Mouse (Mus musculus) spleen, adult 12 weeks (tissue): ENCODE results near the gene Foxp4.

Source experiments
- DNase-seq: peaks from one replicate; pipeline ENCODE4 v3.0.0; 2022; ENCODE audit warnings: low spot score

The Foxp4 gene

DNA sequence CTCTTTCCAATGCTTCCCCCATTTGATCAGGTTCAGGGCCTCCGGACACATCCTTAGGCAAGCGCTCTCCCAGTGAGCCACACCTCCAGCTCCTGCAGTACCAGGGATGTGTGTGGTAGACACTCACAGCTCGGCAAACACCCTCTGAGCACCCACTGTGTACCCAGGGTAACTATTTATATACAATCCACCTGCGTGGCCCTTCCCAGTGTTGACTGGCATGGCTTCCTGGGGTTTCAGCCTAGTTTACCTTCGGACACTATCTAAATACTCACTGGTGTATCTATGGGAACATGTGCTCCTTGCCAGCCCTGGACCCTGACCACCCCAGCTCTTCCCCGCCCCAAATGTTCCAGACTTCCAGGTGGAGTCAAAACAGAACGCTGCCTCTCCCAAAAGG lies 34.7 kb downstream of the Foxp4 start:
- DNase-seq = no peak

DNA sequence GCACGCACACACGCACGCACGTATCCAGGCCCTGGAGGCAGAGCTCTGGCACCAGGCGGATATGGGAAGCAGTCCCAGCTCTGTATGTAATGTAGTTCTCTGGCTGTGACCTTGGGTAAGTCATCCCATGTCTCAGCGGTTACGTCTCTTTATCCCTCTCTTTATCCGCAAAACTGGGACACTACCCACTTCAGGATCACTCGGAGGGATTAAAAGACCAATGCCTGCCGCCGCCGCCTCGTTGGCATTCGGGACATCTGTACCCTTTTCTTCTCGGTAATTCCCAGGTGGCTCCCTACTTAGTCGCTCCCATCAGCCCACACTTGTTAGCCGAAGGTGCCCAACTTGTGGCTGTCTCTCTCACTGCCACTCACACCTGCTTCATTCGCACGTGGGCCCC lies 35.2 kb downstream of the Foxp4 start:
- DNase-seq = no peak

DNA sequence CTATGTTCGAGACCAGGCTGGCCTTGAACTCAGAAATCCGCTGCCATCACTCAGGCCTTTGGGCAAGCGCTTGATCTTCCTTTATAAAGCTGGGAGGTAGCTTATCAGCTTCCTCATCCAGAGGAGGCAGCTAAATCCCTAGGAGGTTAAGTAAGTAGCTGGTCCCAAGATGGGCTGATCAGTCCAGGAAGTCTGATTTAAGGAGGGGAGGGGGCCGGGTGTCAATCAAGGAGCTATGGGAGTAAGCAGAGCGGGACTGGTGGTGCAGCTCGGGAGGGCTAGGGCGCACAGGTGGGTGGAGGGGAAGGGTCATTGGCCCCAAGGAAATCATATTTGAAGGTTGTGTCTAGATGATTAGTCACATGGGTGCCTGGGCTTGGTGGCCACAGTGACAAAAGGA lies 35.8 kb downstream of the Foxp4 start:
- no peak for DNase-seq

DNA sequence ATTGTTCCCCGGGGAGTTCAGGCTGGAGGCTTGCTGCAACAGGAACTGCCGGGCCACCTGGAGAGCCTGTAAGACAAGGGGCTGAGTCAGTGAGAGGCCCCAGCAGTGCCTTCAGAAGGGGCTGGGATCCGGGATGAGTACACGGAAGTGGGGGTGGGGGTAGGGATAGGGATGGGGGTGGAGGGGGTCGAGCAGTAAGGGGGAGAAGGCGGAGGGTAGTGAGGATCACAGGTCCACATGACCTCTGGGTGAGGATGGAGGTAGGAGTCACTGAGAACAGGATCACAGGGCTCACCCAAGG lies 36.3 kb downstream of the Foxp4 start:
- no peak for DNase-seq

DNA sequence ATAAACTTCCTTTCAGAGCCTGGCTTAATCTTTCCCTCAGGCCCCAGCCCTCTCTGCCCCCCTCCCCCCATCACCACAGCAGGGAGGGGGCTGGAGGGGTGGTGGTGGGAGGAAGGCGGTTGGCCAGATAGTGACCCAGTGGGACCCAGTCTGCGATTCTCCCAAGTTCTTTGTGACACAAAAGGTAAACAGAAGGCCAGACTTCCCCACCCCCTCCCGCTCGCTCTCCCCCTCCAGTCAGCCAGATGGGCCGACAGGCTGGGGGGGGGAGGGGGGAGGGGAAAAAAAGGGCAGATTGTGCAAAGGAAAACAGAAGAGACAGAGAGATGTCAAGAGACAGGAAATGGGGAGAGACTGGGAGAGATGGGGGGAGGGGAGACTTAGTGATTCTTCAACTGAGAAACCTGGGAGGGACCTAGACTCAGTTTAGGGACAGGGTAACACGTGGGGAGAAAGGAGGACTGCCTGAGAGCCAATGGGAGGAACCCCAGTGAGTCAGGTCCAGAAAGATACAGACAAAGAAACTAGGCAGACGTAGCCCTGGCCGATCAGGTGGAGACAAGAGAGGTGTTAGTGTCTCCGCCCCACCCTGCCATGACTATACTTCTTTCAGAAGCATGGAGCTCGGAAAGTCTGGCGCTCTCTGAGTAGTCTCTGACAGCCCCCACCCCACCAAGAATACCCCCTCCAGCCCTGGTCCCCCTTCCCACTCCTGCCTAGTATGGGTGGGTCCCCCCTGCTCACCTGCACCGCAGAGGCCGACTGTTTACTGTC lies 36.9 kb downstream of the Foxp4 start:
- DNase-seq = no peak

DNA sequence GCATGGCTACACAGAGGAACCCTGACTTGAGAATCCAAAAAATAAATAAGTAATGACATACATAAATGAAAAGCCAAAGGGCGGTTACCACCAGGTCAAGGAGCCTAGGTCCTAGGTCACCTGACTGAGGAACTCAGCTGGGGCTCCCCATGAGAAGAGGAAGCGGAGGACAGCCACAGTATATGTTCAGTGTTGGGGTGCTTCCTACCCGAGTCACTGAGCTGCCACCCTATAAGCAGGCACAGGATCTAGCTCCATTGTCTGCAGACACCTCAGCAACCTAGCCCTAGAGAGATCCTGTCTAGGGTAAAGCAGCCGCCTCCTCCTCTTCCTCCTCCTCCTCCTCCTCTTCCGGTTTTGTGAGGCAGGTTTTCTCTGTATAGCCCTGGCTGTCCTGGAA lies 41.3 kb downstream of the Foxp4 start:
- no peak for DNase-seq

DNA sequence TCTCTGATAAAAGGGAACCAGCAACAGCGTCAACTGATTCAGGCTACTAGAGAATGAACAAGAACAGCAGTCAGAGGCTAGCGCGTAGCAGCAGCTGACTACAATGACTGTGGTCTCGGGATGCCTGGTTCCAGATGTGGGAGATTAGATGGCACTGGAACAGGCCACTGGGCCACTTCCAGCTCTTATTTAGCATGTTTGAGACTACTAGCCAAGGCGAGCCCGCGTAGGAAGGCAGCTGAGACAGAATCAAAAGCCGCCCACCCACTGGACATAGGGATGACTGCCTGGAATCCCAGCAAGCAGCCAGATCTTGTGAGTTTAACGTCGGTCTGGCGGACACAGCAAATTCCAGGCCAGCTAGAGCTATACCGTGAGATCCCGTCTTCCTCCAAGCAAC lies 43.1 kb downstream of the Foxp4 start:
- DNase-seq = no peak

DNA sequence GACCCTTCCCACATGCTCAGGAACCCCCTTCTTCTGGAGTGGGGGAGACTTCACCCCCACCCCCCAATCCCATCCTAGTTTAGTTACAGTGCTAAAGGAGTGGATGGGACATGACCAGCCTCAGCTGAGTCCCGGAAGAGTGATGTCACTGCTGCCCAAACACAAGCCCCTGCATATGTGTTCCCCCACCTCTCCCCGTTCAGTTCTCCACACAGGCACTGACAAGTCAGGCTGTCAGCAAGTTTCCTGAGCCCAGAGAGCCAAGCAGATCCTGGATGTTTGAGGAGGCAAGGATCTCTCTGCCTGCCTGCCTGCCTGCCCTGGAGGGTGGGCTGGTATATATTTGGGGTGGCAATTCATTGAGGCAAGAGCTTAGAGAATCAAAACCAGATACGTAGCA lies 45.2 kb downstream of the Foxp4 start:
- no peak for DNase-seq

DNA sequence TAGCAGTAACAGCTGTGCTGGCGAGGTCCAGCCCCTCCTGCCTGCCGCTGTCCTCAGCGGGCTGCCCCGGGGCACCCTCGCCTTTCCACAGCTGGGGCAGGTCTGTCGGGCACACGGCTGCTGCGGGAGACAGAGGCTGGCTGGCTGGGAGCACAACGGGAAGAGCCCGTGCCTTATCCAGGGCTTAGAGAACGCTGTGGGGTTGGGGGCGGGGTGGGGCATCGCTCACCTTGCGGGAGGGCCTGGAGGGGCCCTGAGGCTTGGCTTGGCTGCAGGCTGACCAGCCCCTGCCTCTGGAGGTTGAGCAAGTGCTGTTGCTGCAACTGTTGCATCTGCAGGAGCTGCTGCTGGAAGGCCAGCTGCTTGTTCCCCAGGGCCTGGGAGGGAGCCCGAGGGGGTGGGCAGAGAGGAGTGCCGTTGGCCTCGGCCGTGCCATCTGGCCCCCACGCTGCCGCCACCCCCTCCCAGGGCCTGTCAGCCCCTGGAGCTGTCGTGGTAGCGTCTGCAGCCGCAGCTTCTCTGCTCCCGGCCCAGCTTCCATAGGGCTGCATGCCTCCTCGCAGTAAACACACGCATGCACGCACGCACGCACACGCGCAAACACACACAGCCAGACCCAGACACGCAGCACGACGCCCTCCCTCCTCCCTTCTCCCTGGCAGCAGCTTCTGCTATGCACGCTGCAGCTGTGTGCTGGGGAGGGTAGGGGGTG lies 45.9 kb downstream of the Foxp4 start:
- no peak for DNase-seq

DNA sequence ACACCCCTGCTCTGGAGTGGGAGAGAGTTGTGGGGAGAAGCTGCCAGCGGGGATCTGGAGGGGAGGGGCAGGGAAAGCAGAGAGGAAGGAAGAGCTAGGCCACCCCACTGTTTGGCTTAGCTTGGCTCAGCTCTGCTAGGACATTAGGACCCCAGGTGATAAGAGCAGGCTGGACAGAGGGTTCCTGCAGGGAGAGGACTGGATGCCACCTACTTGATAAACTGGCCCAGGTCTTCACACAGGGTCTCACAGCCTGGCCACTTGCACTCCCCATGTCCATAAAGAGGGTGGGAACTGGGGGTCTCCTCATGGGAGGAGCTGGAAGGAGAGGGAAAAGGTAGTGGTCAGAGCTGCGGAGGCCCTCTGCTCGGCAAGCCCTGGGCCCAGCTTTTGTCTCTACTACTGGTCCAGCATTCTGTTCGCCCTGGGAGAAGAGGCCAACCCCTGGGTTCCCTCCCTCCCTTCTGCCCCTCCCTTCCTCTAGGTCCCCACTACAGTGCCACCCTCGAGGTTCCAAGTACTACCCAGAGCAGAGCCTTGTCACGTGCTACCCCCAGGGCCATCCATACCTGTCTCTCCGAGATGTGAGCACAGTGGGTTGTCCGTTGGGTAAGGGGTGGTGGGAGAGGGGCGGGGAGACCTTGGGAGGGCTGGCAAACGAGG lies 46.6 kb downstream of the Foxp4 start:
- DNase-seq = no peak

DNA sequence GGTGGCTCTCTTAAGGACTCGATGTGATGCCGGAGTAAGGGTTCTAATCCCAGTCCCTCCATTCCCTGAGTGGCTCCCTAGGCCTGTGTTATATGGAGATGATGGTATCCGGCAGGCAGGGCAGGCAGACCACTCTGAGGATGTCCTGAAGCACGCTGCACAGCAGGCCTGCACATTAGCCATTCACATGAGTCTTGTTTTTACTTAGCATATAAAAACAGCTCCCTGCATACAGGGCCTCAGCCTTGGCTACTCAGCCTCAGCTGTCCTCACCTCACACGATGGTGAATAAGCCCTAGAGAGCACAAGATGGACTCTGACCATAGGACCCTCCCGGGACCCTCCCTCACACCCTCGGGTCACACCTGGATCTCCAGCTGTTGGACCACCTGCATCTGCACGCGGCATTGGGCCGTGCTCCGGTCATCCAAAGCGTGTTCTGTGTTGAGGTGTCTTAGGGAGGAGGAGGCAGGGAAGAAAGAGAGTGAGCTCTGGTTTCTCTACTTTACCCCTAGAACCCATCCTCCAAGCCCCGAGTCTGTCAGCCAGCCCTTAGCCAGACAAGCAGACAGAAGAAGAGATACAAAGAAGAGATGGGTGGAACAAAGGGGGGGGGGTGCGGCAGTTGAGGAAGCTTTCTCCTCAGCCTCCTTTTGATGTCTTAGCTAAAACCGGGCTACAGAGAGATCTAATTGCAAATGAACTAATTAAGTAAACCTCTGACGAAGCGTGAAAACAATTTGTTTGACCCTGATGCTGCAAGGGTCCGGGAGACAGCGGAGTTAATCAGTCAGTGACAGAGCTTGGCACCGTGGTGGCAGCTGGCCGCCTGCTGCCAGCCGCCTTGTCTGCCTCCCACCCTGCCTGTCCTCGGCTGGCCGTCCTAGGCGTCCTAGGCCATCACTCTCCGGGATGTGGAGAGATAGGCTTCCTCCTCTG lies 47.4 kb downstream of the Foxp4 start:
- no peak for DNase-seq

DNA sequence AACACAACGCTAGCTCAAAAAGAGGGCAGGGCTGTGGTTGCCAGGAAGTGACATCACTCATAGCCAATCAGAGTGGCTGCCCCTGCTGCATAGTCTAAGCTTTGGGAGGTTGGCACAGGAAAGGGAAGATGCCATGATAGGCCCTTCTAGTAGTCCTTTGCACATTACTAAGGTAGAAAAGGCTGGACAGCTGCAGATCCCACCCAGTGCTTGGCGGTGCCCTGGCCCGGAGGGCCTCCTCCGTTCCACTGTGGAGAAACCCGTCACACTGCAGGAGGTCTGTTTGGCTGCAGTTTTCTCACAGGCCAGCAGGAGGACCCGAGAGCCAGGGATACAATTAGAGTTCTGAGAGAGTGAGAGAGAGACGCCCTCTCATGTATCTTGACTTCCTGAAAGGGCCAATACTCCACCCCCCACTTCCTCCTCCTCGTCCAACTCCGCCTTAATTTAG lies 51.1 kb downstream of the Foxp4 start:
- DNase-seq = peak; percentile 75

DNA sequence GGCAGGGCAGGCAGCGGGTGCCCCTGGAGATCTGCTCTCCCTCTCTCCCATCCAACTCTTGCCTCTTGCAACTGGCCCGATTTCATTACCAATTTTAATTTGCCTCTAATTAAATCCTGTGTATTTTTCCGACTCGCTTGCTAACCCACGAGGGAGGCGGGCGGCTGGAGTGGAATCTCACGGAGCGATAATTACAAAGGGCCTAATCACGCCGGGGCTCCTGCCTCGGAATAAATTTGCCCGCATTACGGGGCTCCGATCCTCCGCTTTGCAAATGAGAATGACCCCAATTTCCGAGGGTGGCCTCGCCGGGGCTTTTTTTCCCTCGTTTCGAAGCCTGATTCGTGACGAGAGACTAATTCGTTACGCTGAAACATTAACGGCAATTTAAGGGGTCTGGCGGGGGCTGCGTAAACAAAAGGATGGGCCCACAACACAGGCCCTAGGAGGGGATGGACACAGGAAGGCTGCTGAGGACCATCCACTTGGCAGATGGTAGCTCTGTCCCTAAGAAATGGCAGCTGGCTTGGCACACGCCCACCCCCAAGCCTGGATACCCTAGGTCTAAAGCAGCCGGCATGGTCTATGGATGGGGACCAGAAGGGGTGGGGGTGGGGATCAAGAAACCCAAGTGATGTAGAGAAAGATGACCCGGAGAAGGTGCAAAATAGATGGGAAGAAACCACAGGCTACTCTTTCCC lies 52.0 kb downstream of the Foxp4 start:
- DNase-seq = no peak

DNA sequence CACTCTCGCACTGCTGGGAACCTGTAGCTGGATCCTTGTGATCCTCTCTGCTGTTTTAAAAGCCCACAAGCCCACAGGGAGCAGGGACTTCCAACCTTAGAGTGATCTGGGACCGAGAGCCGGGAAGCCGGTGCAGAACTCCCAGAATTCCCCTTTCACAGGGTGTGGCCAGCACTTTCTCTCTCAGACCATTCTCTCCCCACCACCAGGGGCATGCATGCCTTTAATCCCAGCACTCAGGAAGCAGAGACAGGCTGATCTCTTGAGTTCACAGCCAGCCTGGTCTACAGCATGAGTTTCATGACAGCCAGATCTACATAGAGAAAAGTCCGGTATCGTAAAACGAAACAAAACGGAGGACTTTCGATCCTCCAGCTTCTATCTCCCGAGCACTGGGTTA lies 54.6 kb downstream of the Foxp4 start:
- DNase-seq = no peak

DNA sequence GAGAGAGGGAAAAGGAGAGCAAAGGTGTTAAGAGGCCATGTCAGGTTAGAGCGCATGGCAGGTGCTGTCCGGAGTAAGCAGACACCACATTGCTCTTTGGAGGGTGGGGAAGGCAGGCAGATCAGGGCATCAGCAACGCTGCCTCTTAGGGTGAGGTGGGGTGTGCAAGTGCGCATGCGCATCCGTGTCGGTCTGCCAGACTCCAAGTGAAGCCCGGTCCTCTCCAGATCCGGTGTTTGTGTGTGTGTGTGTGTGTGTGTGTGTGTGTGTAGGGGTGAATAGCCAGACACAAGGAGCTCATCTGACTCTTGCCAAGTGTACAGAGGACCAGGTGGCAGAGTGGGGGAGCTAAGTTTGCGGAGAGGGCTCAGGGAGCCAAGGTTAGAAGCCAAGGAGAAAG lies 58.4 kb downstream of the Foxp4 start:
- DNase-seq = no peak

DNA sequence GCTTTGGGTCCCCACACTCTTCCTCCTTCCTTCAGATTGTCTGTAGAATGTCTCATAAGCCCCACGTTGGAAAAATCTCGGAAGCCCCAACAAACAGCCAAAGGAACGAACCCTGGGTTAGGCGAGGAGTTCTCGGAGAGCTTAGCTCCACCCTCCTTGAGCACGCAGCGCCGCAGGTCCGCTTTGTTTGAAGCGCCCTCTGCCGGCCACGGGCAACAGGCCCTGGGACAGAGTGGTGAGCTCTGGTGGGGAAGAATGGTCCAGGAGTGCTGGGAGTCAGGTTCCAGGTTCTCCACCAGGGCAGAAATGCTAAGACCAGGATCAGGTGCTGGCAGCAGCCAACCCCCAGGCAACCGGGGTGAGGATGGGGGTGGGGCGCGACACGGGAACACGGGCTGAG lies 59.9 kb downstream of the Foxp4 start:
- peak; percentile 65 for DNase-seq

DNA sequence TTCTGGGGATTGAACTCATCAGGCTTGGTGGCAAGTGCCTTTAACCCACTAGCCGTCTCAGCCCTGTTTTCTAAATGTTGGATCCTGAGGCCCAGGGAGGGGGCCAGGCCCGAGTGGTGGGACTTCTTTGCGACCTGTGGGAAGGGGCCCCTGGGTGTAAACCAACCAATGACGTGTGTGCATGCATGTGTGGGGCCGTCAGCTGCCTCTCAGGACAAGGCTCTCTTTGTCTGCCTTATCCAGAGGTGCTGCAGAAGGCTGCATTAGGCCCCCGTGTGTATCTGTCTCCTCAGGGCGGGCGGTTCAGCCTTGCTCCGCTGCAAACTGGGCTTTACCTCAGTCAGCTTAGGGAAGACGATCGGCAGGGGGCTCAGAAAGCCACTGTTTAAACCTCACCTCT lies 61.0 kb downstream of the Foxp4 start:
- DNase-seq = no peak

DNA sequence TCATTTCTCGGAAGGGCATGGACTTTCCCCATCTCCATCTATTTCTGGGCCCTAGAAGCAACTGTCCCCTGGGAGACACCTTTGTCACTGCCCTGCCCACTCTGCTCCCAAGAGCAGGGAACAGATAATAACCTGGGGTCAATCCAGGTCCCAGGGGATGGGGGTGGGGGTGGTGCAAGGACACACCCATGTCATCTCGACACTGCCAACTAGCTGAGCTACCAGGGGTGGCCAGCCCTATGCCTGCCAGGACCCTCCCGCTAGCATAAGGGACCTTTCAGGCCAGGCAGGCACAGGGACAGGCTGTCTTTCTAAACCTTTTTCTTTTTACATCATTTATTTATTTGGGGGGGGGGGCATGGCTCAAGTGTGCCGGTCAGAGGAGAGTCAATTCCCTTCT lies 61.4 kb downstream of the Foxp4 start:
- no peak for DNase-seq

DNA sequence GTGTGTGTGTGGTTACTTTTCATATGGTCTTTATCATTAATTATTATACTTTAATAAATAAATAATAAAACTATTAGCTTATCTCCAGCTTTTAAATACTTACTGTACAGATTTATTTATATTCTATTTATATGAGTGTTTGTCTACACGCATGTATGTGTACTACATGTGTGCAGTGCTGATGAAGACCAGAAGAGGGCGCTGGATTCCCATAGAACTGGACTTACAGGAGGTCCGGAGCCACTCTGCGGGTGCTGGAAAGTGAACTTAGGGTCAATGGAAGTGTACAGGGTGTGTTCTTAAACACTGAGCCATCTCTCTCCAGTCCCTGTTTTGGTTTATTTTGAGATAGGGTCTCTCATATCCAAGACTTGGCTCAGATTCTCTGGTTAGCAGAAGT lies 68.9 kb downstream of the Foxp4 start:
- DNase-seq = no peak

DNA sequence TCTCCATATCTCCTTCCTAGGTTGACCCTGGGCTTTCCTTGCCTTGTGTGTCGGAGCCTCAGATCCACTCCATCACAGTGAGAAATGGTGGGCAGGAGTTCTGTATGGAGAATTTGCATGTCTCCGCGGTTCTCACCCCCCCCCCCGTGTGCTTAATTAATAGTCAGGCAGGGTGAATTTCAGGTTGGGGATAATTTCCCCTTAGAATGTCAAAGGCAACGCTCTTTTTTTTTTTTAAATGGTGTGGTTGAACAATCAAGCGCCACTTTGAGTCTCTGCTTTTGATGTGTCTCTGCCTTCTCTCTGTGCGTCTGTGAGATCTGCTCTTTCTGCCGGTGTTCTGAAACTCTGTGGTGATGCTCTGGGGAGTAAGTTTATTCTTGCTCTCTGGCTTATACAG lies 69.5 kb downstream of the Foxp4 start:
- no peak for DNase-seq

DNA sequence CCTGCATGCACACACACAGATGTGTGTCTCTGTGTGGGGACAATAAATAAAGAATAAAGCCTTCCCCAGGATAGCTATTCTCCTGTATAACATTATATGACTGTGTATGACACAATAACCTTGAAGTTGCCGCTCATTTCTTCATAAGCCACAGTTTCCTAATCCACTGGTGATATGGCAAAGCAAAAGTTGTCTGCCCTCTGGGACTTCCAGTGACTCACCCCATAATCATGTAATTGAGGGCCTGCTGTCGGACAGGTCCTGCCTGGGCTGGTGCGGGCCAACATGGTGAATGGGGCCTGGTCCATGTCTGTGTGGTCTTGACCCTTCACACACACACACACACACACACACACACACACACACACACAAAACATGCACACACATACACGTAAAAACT lies 70.7 kb downstream of the Foxp4 start:
- DNase-seq = no peak

DNA sequence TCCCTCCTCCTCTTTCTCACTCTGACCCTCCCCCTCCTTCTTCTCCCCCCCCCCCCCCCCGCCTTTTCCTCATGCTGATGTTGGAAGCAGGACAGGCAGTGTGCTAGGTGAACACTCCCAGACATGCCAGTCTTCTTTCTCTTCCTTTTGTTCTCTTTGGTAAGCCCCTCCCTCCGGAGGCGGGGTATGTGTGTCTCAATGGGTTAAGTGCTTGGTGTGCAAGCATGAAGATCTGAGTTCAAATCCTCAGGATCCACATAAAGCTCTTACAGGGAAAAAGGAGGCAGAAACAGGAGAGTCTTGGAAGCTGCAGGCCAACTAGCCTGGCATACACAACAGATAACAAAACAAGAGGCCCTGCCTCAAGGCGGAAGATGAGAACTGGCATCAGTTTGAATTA lies 71.1 kb downstream of the Foxp4 start:
- DNase-seq = no peak
